Mouse (Mus musculus): ENCODE measurements around the gene Nppa. TPM values are rescaled to one million over a fixed set of nuclear protein-coding genes. Genes with fewer than 3 reads are reported as not detected.

Nppa gene
- polyA plus RNA-seq, 1 experiment, result 0.58 TPM

- 40% methylated on average over 7 of the region's 7 CpGs for WGBS
- Histone ChIP-seq H3K27me3 (replicated peaks; ENCODE audit: control insufficient read depth, insufficient read depth, low read length) (no peaks in the 10 kb centered on the region), H3K27ac (ENCODE audit: insufficient read depth, low read depth, low read length) (no peak overlapping the region), H3K36me3 (ENCODE audit: control insufficient read depth, insufficient read depth, low read length) (no peaks in the 10 kb centered on the region), H3K4me1 (ENCODE audit: control insufficient read depth, insufficient read depth, low read length) (no peaks in the 10 kb centered on the region), H3K4me3 (ENCODE audit: insufficient read depth, low read depth, low read length) (no peak overlapping the region)
- TF ChIP-seq CTCF (conservative IDR thresholded peaks at IDR 0.05; ENCODE audit: insufficient read depth, insufficient read length, low read depth, low read length) (no peak), POLR2A (IDR thresholded peaks at IDR 0.05; ENCODE audit: low read depth, low read length) (no peak)
- DNase-seq, result no peak
Measured at GRCm38 (mm10) chr4:147993571-147994095, 6.9 kb upstream of the Nppa start.

GRCm38 (mm10) chr4:147995311-147995710 lies 5.2 kb upstream of the Nppa start:
- 79% methylated on average over 3 of the region's 3 CpGs for WGBS
- Histone ChIP-seq H3K4me1 (ENCODE audit: control insufficient read depth, insufficient read depth, low read length) (no peaks in the 10 kb centered on the region), H3K27me3 (replicated peaks; ENCODE audit: control insufficient read depth, insufficient read depth, low read length) (no peaks in the 10 kb centered on the region), H3K4me3 (ENCODE audit: insufficient read depth, low read depth, low read length) (no peak overlapping the region), H3K36me3 (ENCODE audit: control insufficient read depth, insufficient read depth, low read length) (no peaks in the 10 kb centered on the region), H3K27ac (ENCODE audit: insufficient read depth, low read depth, low read length) (no peak overlapping the region)
- TF ChIP-seq POLR2A (IDR thresholded peaks at IDR 0.05; ENCODE audit: low read depth, low read length) (no peak), CTCF (conservative IDR thresholded peaks at IDR 0.05; ENCODE audit: insufficient read depth, insufficient read length, low read depth, low read length) (no peak)
- DNase-seq, result no peak

GRCm38 (mm10) chr4:148001013-148001789 lies 679 bp downstream of the Nppa start:
- Histone ChIP-seq H3K27me3 (replicated peaks; ENCODE audit: control insufficient read depth, insufficient read depth, low read length) (no peaks in the 10 kb centered on the region), H3K4me3 (ENCODE audit: insufficient read depth, low read depth, low read length) (no peak overlapping the region), H3K4me1 (ENCODE audit: control insufficient read depth, insufficient read depth, low read length) (no peaks in the 10 kb centered on the region), H3K36me3 (ENCODE audit: control insufficient read depth, insufficient read depth, low read length) (no peaks in the 10 kb centered on the region), H3K27ac (ENCODE audit: insufficient read depth, low read depth, low read length) (no peak overlapping the region)
- TF ChIP-seq CTCF (conservative IDR thresholded peaks at IDR 0.05; ENCODE audit: insufficient read depth, insufficient read length, low read depth, low read length) (no peak), POLR2A (IDR thresholded peaks at IDR 0.05; ENCODE audit: low read depth, low read length) (no peak)
- 77% methylated on average over 17 of the region's 17 CpGs for WGBS
- DNase-seq, result no peak

- Histone ChIP-seq H3K27ac (ENCODE audit: insufficient read depth, low read depth, low read length) (no peak overlapping the region), H3K4me1 (ENCODE audit: control insufficient read depth, insufficient read depth, low read length) (no peaks in the 10 kb centered on the region), H3K27me3 (replicated peaks; ENCODE audit: control insufficient read depth, insufficient read depth, low read length) (no peaks in the 10 kb centered on the region), H3K4me3 (ENCODE audit: insufficient read depth, low read depth, low read length) (no peak overlapping the region), H3K36me3 (ENCODE audit: control insufficient read depth, insufficient read depth, low read length) (peaks cover 4% of the 10 kb centered on the region; the same call in 1 of the 2 replicates)
- WGBS, result 48% methylated on average over 8 of the region's 8 CpGs
- TF ChIP-seq POLR2A (IDR thresholded peaks at IDR 0.05; ENCODE audit: low read depth, low read length) (no peak), CTCF (conservative IDR thresholded peaks at IDR 0.05; ENCODE audit: insufficient read depth, insufficient read length, low read depth, low read length) (no peak)
- DNase-seq, result no peak
Measured at GRCm38 (mm10) chr4:148001866-148002265, 1.3 kb downstream of the Nppa start.

- DNase-seq, result no peak
- no peaks in the 10 kb centered on the region for H3K4me1 ChIP-seq (ENCODE audit: control insufficient read depth, insufficient read depth, low read length)
- H3K27me3 ChIP-seq (replicated peaks; ENCODE audit: control insufficient read depth, insufficient read depth, low read length), result no peaks in the 10 kb centered on the region
- no peak overlapping the region for H3K27ac ChIP-seq (ENCODE audit: insufficient read depth, low read depth, low read length)
- H3K4me3 ChIP-seq (ENCODE audit: insufficient read depth, low read depth, low read length), result no peak overlapping the region
- WGBS, result 60% methylated on average over 7 of the region's 7 CpGs
- TF ChIP-seq POLR2A (IDR thresholded peaks at IDR 0.05; ENCODE audit: low read depth, low read length) (no peak), CTCF (conservative IDR thresholded peaks at IDR 0.05; ENCODE audit: insufficient read depth, insufficient read length, low read depth, low read length) (no peak)
- peaks cover 4% of the 10 kb centered on the region; the same call in 1 of the 2 replicates for H3K36me3 ChIP-seq (ENCODE audit: control insufficient read depth, insufficient read depth, low read length)
Measured at GRCm38 (mm10) chr4:148004361-148004760, 3.8 kb downstream of the Nppa start.

GRCm38 (mm10) chr4:148008412-148008811 lies 7.9 kb downstream of the Nppa start:
- Histone ChIP-seq H3K4me1 (ENCODE audit: control insufficient read depth, insufficient read depth, low read length) (no peaks in the 10 kb centered on the region), H3K36me3 (ENCODE audit: control insufficient read depth, insufficient read depth, low read length) (peaks cover 4% of the 10 kb centered on the region; the same call in 1 of the 2 replicates), H3K27me3 (replicated peaks; ENCODE audit: control insufficient read depth, insufficient read depth, low read length) (no peaks in the 10 kb centered on the region), H3K4me3 (ENCODE audit: insufficient read depth, low read depth, low read length) (no peak overlapping the region), H3K27ac (ENCODE audit: insufficient read depth, low read depth, low read length) (no peak overlapping the region)
- TF ChIP-seq POLR2A (IDR thresholded peaks at IDR 0.05; ENCODE audit: low read depth, low read length) (no peak), CTCF (conservative IDR thresholded peaks at IDR 0.05; ENCODE audit: insufficient read depth, insufficient read length, low read depth, low read length) (peak; percentile 76)
- DNase-seq, result peak; percentile 61
- WGBS, result 79% methylated on average over 4 of the region's 4 CpGs

- Histone ChIP-seq H3K4me1 (ENCODE audit: control insufficient read depth, insufficient read depth, low read length) (no peaks in the 10 kb centered on the region), H3K36me3 (ENCODE audit: control insufficient read depth, insufficient read depth, low read length) (peaks cover 4% of the 10 kb centered on the region; the same call in 1 of the 2 replicates), H3K4me3 (ENCODE audit: insufficient read depth, low read depth, low read length) (no peak overlapping the region), H3K27me3 (replicated peaks; ENCODE audit: control insufficient read depth, insufficient read depth, low read length) (no peaks in the 10 kb centered on the region), H3K27ac (ENCODE audit: insufficient read depth, low read depth, low read length) (no peak overlapping the region; the same call in 1 of the 2 replicates)
- TF ChIP-seq POLR2A (IDR thresholded peaks at IDR 0.05; ENCODE audit: low read depth, low read length) (no peak), CTCF (conservative IDR thresholded peaks at IDR 0.05; ENCODE audit: insufficient read depth, insufficient read length, low read depth, low read length) (no peak)
- peak; percentile 64 for DNase-seq
- WGBS, result 79% methylated on average over 2 of the region's 2 CpGs
Measured at GRCm38 (mm10) chr4:148009641-148010040, 9.1 kb downstream of the Nppa start.
